Mouse (Mus musculus): ENCODE results near the gene Pacrg.

DNA sequence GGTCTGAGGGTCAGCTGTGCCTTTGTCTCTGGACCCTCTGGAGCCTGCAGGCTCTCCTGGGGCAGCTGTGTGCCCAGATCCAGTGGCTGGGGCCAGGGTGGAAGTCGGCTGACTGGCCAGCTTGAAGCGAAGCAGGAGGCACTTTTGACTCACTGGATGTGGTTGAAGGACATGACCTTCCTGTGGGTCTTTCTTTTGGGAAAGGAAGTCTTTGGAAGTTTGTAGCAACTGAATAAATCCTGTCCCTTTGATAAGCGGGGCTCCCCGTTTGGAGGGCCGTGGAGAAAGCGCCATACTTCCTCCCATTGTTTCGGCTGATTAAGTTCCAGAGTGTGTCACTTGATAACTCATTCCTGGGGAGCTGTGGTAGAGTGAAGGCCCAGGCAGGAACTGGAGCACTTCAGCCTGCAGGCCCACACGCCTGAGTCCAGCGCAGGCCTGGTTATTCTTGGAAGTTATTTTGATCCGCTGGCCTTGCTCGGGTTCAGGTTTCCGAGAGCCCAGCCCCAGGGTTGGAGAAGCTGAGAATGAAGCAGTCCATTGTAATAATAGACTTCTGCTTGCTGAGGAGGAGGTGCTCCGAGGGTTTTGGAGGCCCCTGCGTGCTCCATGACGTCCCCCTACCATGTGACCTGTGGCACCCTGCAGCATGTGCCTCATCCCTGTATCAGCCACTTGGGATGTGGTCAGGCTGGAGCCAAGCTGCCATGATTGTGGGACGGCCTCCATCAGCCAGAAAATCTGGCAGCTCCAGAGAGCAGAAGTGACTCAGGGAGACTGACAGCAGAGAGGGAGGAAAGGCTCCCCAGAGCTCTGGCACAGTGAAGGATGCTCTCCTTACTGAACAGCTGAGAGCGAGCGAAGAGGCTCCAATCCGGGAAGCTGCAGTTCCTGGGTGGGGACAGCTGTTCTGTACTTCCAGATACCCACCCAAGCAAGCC lies 449.6 kb downstream of the Pacrg start:
- TF ChIP-seq POLR2A (IDR thresholded peaks at IDR 0.05; ENCODE audit: control insufficient read depth, low read depth, low read length) = no peak
- TF ChIP-seq CTCF (IDR thresholded peaks at IDR 0.05; ENCODE audit: control insufficient read depth, insufficient read depth, insufficient replicate concordance, low read depth, low read length) = no peak
